In the genomic region with DNA sequence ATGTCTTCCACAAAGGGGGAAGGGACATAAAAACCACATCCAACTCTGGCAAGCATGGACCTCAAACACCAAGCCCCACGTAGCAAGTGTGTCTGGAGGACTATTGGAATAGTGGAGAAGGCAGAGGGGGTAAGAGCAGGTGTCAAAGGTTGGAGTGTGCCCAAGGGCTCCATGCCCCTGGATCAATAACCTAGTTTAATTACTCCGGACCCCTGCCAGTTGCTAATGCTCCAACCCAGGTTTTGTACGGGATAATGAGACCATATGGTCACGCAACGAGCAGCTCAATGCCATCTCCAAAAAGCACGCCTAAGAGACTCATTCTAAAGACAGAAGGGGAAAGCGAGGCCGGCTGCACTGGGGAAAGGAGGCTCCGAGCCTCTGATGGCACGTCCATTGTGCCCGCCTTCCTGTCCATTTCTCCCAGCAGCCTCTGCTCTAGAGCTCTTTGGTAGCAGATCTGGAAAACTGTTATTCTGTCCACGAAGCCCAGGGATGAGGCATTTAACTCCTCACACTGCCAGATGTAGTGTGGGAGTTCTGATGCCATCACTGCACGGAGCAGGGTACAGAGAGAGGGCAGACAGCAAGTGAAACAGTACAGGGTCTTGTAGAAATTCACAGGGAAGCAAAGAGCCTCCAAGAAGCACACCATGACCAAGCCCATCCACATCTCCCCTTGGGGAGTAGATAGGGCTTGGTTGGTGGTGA, we compare ENCODE assay signal across 22 mouse cellular contexts.
DNase-seq lines count a peak whose midpoint lies in the region; ATAC-seq and TF ChIP-seq lines count a peak whose summit lies in the region.
"Had no signal": no experiment of that assay in that cellular context is flagged by ENCODE, and none has a peak within 500 bp of the region (broad histone marks: within the 10 kb centered on the region; RNA-seq: fewer than 3 reads in every experiment).

No protein-coding gene starts in this region.

- no peaks in the 10 kb centered on the region for H3K27me3 ChIP-seq in forebrain, embryonic 16.5 days (replicated peaks; ENCODE audit: control insufficient read depth, insufficient read depth, low read length)
- no peaks in the 10 kb centered on the region for H3K27me3 ChIP-seq in forebrain, embryonic 12.5 days
- H3K27me3 ChIP-seq: embryonic facial prominence, embryonic 15.5 days; heart, embryonic 15.5 days; hindbrain, embryonic 12.5 days; neural tube, embryonic 12.5 days had no signal

- ATAC-seq in forebrain, embryonic 16.5 days, result 0 out of 2 replicates have a peak, but pooled peaks have one; percentile 14
- no peak for ATAC-seq in forebrain, embryonic 12.5 days (ENCODE audit: low FRiP score)
- ATAC-seq: intestine, postnatal 0 days; midbrain, embryonic 16.5 days had no signal

- no peak for TF ChIP-seq CTCF in brain, embryonic 14.5 days (IDR thresholded peaks at IDR 0.05; ENCODE audit: borderline replicate concordance, extremely low read depth, insufficient read depth, insufficient read length)

- WGBS in forebrain, embryonic 16.5 days, result 48% methylated on average over 13 of the region's 13 CpGs
- 72% methylated on average over 13 of the region's 13 CpGs for WGBS in forebrain, embryonic 12.5 days

- H3K9ac ChIP-seq in forebrain, embryonic 16.5 days (replicated peaks; ENCODE audit: low read depth, low read length), result no peak overlapping the region
- no peak overlapping the region for H3K9ac ChIP-seq in forebrain, embryonic 12.5 days
- H3K9ac ChIP-seq: embryonic facial prominence, embryonic 15.5 days; heart, embryonic 15.5 days; hindbrain, embryonic 12.5 days; liver, embryonic 15.5 days; neural tube, embryonic 12.5 days had no signal

- no peaks in the 10 kb centered on the region for H3K9me3 ChIP-seq in forebrain, embryonic 16.5 days (ENCODE audit: control insufficient read depth, low read length)
- no peaks in the 10 kb centered on the region for H3K9me3 ChIP-seq in forebrain, embryonic 12.5 days
- H3K9me3 ChIP-seq: embryonic facial prominence, embryonic 15.5 days; heart, embryonic 15.5 days; hindbrain, embryonic 12.5 days; liver, embryonic 15.5 days; megakaryocyte, embryonic 14.5 days; neural tube, embryonic 12.5 days had no signal

- no peak overlapping the region for H3K4me3 ChIP-seq in forebrain, embryonic 16.5 days (replicated peaks; ENCODE audit: low read length)
- H3K4me3 ChIP-seq in forebrain, embryonic 12.5 days (replicated peaks), result no peak overlapping the region
- H3K4me3 ChIP-seq: embryonic facial prominence, embryonic 15.5 days; heart, embryonic 15.5 days; hindbrain, embryonic 12.5 days; liver, embryonic 15.5 days; megakaryocyte, embryonic 14.5 days; neural tube, embryonic 12.5 days had no signal

- peak; percentile 46 to 52 for DNase-seq in layer of hippocampus, postnatal 10 days (ENCODE audit: low spot score in 2 of 2)
- no peak for DNase-seq in layer of hippocampus, postnatal 25 days (ENCODE audit: extremely low spot score in 1 of 2, low spot score in 1 of 2)
- peak; percentile 69 for DNase-seq in brain, adult 2 months (ENCODE audit: low read depth, low spot score)
- peak; percentile 58 for DNase-seq in brain, embryonic 14.5 days (ENCODE audit: low read depth)
- DNase-seq in thymus, postnatal 4 days, result no peak
- no peak for DNase-seq in lung, postnatal 36 days
- DNase-seq: adrenal gland, postnatal 25 days; embryo, embryonic 11 days; gastrocnemius, postnatal 10 days; heart, adult 18-20 months; lung, postnatal 10 days; thymus, adult 18-20 months had no signal

- peaks cover 8% of the 10 kb centered on the region; the same call in 1 of the 2 replicates for H3K4me1 ChIP-seq in forebrain, embryonic 16.5 days (replicated peaks; ENCODE audit: control insufficient read depth, insufficient read depth, low read length)
- peaks cover 19% of the 10 kb centered on the region for H3K4me1 ChIP-seq in forebrain, embryonic 12.5 days
- H3K4me1 ChIP-seq: liver, embryonic 15.5 days; megakaryocyte, embryonic 14.5 days had no signal

- no peak overlapping the region for H3K27ac ChIP-seq in forebrain, embryonic 16.5 days (ENCODE audit: low read length)
- H3K27ac ChIP-seq in forebrain, embryonic 12.5 days, result no peak overlapping the region
- H3K27ac ChIP-seq: embryonic facial prominence, embryonic 15.5 days; heart, embryonic 15.5 days; hindbrain, embryonic 12.5 days; liver, embryonic 15.5 days; neural tube, embryonic 12.5 days had no signal

- no peaks in the 10 kb centered on the region for H3K36me3 ChIP-seq in forebrain, embryonic 16.5 days (ENCODE audit: control insufficient read depth, insufficient read depth)
- H3K36me3 ChIP-seq in forebrain, embryonic 12.5 days (replicated peaks), result no peaks in the 10 kb centered on the region
- H3K36me3 ChIP-seq: embryonic facial prominence, embryonic 15.5 days; heart, embryonic 15.5 days; hindbrain, embryonic 12.5 days; liver, embryonic 15.5 days; neural tube, embryonic 12.5 days had no signal

- H3K4me2 ChIP-seq in forebrain, embryonic 16.5 days (ENCODE audit: low read length), result no peak overlapping the region
- no peak overlapping the region for H3K4me2 ChIP-seq in forebrain, embryonic 12.5 days
- H3K4me2 ChIP-seq: embryonic facial prominence, embryonic 15.5 days; heart, embryonic 15.5 days; hindbrain, embryonic 12.5 days; liver, embryonic 15.5 days; neural tube, embryonic 12.5 days had no signal

- TF ChIP-seq POLR2A in brain, embryonic 14.5 days (IDR thresholded peaks at IDR 0.05; ENCODE audit: borderline replicate concordance, extremely low read depth, insufficient read depth, insufficient read length, poor library complexity, severe bottlenecking), result no peak

Comparison
In these comparisons a context has a peak if more than half of its experiments do, and no peak if none do; other contexts are left out.
1. DNase-seq: peak in layer of hippocampus, postnatal 10 days (2 of 2), brain, adult 2 months (single experiment) and brain, embryonic 14.5 days (single experiment); none in layer of hippocampus, postnatal 25 days (0 of 2), thymus, postnatal 4 days (single experiment) and lung, postnatal 36 days (single experiment).